Comparison of ENCODE assay signal across 8 mouse cellular contexts in genomic region chr9:106475046-106475445, GRCm38 (mm10). TPM values are rescaled to one million over a fixed set of nuclear protein-coding genes. Genes with fewer than 3 reads are reported as not detected.
DNase-seq lines count a peak whose midpoint lies in the region; ATAC-seq and TF ChIP-seq lines count a peak whose summit lies in the region.

No protein-coding gene starts in this region.

- no peak overlapping the region for H3K4me3 ChIP-seq in kidney, postnatal 0 days (replicated peaks; ENCODE audit: low read depth, low read length)
- H3K4me3 ChIP-seq in liver, embryonic 15.5 days (replicated peaks): no peak overlapping the region
- H3K4me3 ChIP-seq in midbrain, embryonic 14.5 days (replicated peaks; ENCODE audit: low read depth, low read length): no peak overlapping the region

- no peaks in the 10 kb centered on the region for H3K36me3 ChIP-seq in kidney, postnatal 0 days (ENCODE audit: insufficient read depth, low read length)
- no peaks in the 10 kb centered on the region for H3K36me3 ChIP-seq in liver, embryonic 15.5 days (replicated peaks)
- 0 out of 2 replicates have a peak, but pooled peaks cover under 1% of the 10 kb centered on the region for H3K36me3 ChIP-seq in midbrain, embryonic 14.5 days (ENCODE audit: control insufficient read depth, insufficient read depth, low read length)

- no peak for TF ChIP-seq CTCF in kidney, postnatal 0 days (IDR thresholded peaks at IDR 0.05; ENCODE audit: low read depth)

- DNase-seq in kidney, postnatal 0 days (ENCODE audit: low spot score): no peak
- DNase-seq in kidney, adult 11 months: no peak
- peak; percentile 50 for DNase-seq in 416B (ENCODE audit: low read depth)
- peak; percentile 38 for DNase-seq in NIH3T3 (ENCODE audit: low read depth)
- peak; percentile 2 to 9 for DNase-seq in frontal cortex, postnatal 25 days (ENCODE audit: low spot score in 2 of 2)
- DNase-seq in midbrain, embryonic 14.5 days: no peak

- no peaks in the 10 kb centered on the region for H3K9me3 ChIP-seq in kidney, postnatal 0 days (replicated peaks; ENCODE audit: low read length)
- H3K9me3 ChIP-seq in liver, embryonic 15.5 days (replicated peaks): no peaks in the 10 kb centered on the region
- no peaks in the 10 kb centered on the region for H3K9me3 ChIP-seq in midbrain, embryonic 14.5 days (ENCODE audit: control insufficient read depth, low read length)

- H3K4me2 ChIP-seq in kidney, postnatal 0 days (ENCODE audit: low read length): peak overlapping the region; percentile 19; the same call in 1 of the 2 replicates
- H3K4me2 ChIP-seq in liver, embryonic 15.5 days: peak overlapping the region; percentile 96
- H3K4me2 ChIP-seq in midbrain, embryonic 14.5 days (ENCODE audit: low read length): no peak overlapping the region

- 68% methylated on average over 7 of the region's 7 CpGs for WGBS in kidney, postnatal 0 days
- WGBS in liver, embryonic 15.5 days (ENCODE audit: insufficient replicate concordance): 67% methylated on average over 7 of the region's 7 CpGs
- WGBS in midbrain, embryonic 14.5 days: 63% methylated on average over 7 of the region's 7 CpGs

- no peak overlapping the region for H3K9ac ChIP-seq in kidney, postnatal 0 days (ENCODE audit: low read depth, low read length)
- H3K9ac ChIP-seq in liver, embryonic 15.5 days: no peak overlapping the region
- H3K9ac ChIP-seq in midbrain, embryonic 14.5 days (replicated peaks; ENCODE audit: low read length): no peak overlapping the region

- H3K27me3 ChIP-seq in kidney, postnatal 0 days (ENCODE audit: insufficient read depth, low read length): no peaks in the 10 kb centered on the region
- H3K27me3 ChIP-seq in liver, embryonic 15.5 days: no peaks in the 10 kb centered on the region
- no peaks in the 10 kb centered on the region for H3K27me3 ChIP-seq in midbrain, embryonic 14.5 days (ENCODE audit: control insufficient read depth, insufficient read depth, low read length)

- H3K4me1 ChIP-seq in kidney, postnatal 0 days (replicated peaks; ENCODE audit: insufficient read depth, low read length): peaks cover 12% of the 10 kb centered on the region
- H3K4me1 ChIP-seq in liver, embryonic 15.5 days (replicated peaks): peaks cover 43% of the 10 kb centered on the region
- peaks cover 12% of the 10 kb centered on the region for H3K4me1 ChIP-seq in midbrain, embryonic 14.5 days (ENCODE audit: control insufficient read depth, insufficient read depth, low read length)

- ATAC-seq in kidney, postnatal 0 days (replicated peaks; ENCODE audit: low FRiP score, low read depth): no peak
- no peak for ATAC-seq in liver, embryonic 15.5 days (ENCODE audit: insufficient read depth)
- no peak for ATAC-seq in megakaryocyte progenitor cell, adult 5-6 weeks (replicated peaks; ENCODE audit: poor library complexity)
- no peak for ATAC-seq in midbrain, embryonic 14.5 days (ENCODE audit: low FRiP score, low TSS enrichment)

- no peak overlapping the region for H3K27ac ChIP-seq in kidney, postnatal 0 days
- H3K27ac ChIP-seq in liver, embryonic 15.5 days (replicated peaks): no peak overlapping the region
- no peak overlapping the region for H3K27ac ChIP-seq in midbrain, embryonic 14.5 days (replicated peaks; ENCODE audit: low read depth, low read length)

RNA-seq across cellular contexts. Expression of gene Rrp9, which starts 0.7 kb away (rescaled TPM):
- polyA plus RNA-seq in kidney, postnatal 0 days (2015; fragmentation: Nextera tagmentation; extraction: Ambion mirVana): 35.6 and 40.0 TPM in 2 replicates
- polyA plus RNA-seq in liver, embryonic 15.5 days (2015; fragmentation: Nextera tagmentation; extraction: Ambion mirVana): 20.8 and 24.5 TPM in 2 replicates
- 18.9 and 21.3 TPM in 2 replicates for total RNA-seq in megakaryocyte progenitor cell, adult 5-6 weeks (2015)
- 45.2 and 50.1 TPM in 2 replicates for total RNA-seq in megakaryocyte progenitor cell, adult 5-6 weeks (2017)
- 41.0 and 41.2 TPM in 2 replicates for polyA plus RNA-seq in midbrain, embryonic 14.5 days (2014; fragmentation: Nextera tagmentation; extraction: Ambion mirVana)

RNA-seq across cellular contexts. Expression of gene Parp3, which starts 1.7 kb away (rescaled TPM):
- polyA plus RNA-seq in kidney, postnatal 0 days (2015; fragmentation: Nextera tagmentation; extraction: Ambion mirVana): 5.8 and 6.4 TPM in 2 replicates
- 1.4 TPM in 2 replicates for polyA plus RNA-seq in liver, embryonic 15.5 days (2015; fragmentation: Nextera tagmentation; extraction: Ambion mirVana)
- total RNA-seq in megakaryocyte progenitor cell, adult 5-6 weeks (2015): 5.9 and 7.0 TPM in 2 replicates
- 8.0 and 12.1 TPM in 2 replicates for total RNA-seq in megakaryocyte progenitor cell, adult 5-6 weeks (2017)
- polyA plus RNA-seq in midbrain, embryonic 14.5 days (2014; fragmentation: Nextera tagmentation; extraction: Ambion mirVana): 0.28 and 0.76 TPM in 2 replicates

RNA-seq across cellular contexts. Expression of gene Gpr62, which starts 9.3 kb away (rescaled TPM):
- 0.52 and 0.91 TPM in 2 replicates for polyA plus RNA-seq in kidney, postnatal 0 days (2015; fragmentation: Nextera tagmentation; extraction: Ambion mirVana)
- polyA plus RNA-seq in liver, embryonic 15.5 days (2015; fragmentation: Nextera tagmentation; extraction: Ambion mirVana): not detected in 2 replicates
- not detected in 2 replicates for total RNA-seq in megakaryocyte progenitor cell, adult 5-6 weeks (2015)
- total RNA-seq in megakaryocyte progenitor cell, adult 5-6 weeks (2017): not detected in 2 replicates
- 0.93 and 1.00 TPM in 2 replicates for polyA plus RNA-seq in midbrain, embryonic 14.5 days (2014; fragmentation: Nextera tagmentation; extraction: Ambion mirVana)

RNA-seq across cellular contexts. Expression of gene Pcbp4, which starts 22.0 kb away (rescaled TPM):
- 78.6 and 79.7 TPM in 2 replicates for polyA plus RNA-seq in kidney, postnatal 0 days (2015; fragmentation: Nextera tagmentation; extraction: Ambion mirVana)
- polyA plus RNA-seq in liver, embryonic 15.5 days (2015; fragmentation: Nextera tagmentation; extraction: Ambion mirVana): 7.4 and 9.1 TPM in 2 replicates
- 0.91 and 1.7 TPM in 2 replicates for total RNA-seq in megakaryocyte progenitor cell, adult 5-6 weeks (2015)
- total RNA-seq in megakaryocyte progenitor cell, adult 5-6 weeks (2017): 0.96 and 2.7 TPM in 2 replicates
- 219 and 247 TPM in 2 replicates for polyA plus RNA-seq in midbrain, embryonic 14.5 days (2014; fragmentation: Nextera tagmentation; extraction: Ambion mirVana)

RNA-seq across cellular contexts. Expression of gene Iqcf1, which starts 24.7 kb away (rescaled TPM):
- not detected in 2 replicates for polyA plus RNA-seq in kidney, postnatal 0 days (2015; fragmentation: Nextera tagmentation; extraction: Ambion mirVana)
- polyA plus RNA-seq in liver, embryonic 15.5 days (2015; fragmentation: Nextera tagmentation; extraction: Ambion mirVana): not detected in 2 replicates
- total RNA-seq in megakaryocyte progenitor cell, adult 5-6 weeks (2015): not detected in 2 replicates
- total RNA-seq in megakaryocyte progenitor cell, adult 5-6 weeks (2017): not detected in 2 replicates
- polyA plus RNA-seq in midbrain, embryonic 14.5 days (2014; fragmentation: Nextera tagmentation; extraction: Ambion mirVana): not detected in 2 replicates

Comparison
In these comparisons a context has a peak if more than half of its experiments do, and no peak if none do; other contexts are left out.
1. DNase-seq: peak in 416B (single experiment), NIH3T3 (single experiment) and frontal cortex, postnatal 25 days (2 of 2); none in kidney, postnatal 0 days (single experiment), kidney, adult 11 months (single experiment) and midbrain, embryonic 14.5 days (single experiment).